Mouse (Mus musculus) T-helper 17 cell (primary cell): ENCODE measurements at regions not wholly inside any gene's neighbourhood (a gene's known extent, or its start where the extent isn't known, plus 50 kb on each side); places are given as distances from the start of the nearest gene placed in this dataset.

ENCODE experiments used
- in situ Hi-C, 2 experiments: fragments of 300-600 bp; cut with MboI, MseI; formaldehyde crosslinking; loops; 1 replicate in 1 of 2; 2 replicates in 1 of 2; pipeline ENCODE4 v1.15.1; 2025; ENCODE audit warnings: high pct_unique_total_duplicates in 2 of 2

DNA sequence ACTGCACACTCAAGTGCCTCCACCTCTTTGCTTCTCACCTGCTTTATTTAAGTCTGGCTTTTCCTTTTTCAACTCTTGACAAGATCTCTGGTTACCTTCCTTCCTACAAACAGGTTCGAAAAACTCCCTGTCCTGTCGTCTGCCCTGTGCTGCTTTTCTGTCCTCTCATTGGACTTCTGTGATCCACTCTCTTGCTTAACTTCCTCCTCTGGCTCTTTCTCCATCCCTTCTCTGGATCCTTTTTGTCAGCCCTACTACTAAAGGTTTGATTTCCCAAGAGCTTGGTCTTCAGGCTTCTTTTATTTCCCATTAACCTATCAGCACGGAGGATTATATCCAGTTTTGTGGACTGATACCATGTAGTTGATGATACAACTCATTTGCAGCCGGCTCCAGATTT, 149.8 kb downstream of the Satb1 start:
- in situ Hi-C loops = no loop called here

DNA sequence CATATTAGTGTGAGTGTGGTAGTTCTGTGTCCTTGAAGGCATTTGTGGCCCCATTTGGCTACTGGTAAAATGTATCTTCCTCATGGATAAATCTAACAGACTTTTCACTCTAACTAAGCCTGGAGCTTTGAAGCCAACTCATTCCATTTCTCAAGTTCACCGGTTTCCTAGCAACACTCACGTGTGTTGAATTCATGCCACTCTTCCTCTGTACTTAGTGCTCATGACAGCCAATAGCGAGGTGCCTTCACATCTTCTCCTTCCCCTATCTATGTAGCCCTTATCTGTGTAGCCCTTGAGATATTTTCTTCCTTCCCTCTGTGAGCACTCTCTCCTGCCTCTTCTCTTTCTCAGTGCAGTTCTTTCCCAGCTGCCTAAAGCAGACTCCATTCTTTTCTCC, 150.7 kb downstream of the Satb1 start:
- in situ Hi-C loops = no loop called here

DNA sequence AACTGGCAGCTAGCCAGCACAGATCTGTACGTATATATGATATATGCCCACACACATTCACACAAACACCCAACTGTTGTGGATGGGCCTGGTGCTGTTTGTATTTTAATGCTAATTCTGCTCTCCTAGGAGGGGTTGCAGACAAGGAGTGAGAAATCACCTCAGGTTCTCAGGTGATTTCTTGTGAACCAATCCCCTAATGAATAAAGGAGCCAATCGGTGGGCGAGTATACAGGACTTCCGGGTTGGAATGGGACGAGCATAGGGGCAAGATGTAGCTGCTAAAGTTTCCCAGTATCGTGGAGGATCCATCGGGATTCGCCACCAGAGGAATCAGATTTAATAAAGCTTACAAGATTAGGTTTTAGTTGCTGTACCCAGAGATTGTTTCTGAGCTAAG, 155.6 kb downstream of the Satb1 start:
- in situ Hi-C loops = no loop called here

DNA sequence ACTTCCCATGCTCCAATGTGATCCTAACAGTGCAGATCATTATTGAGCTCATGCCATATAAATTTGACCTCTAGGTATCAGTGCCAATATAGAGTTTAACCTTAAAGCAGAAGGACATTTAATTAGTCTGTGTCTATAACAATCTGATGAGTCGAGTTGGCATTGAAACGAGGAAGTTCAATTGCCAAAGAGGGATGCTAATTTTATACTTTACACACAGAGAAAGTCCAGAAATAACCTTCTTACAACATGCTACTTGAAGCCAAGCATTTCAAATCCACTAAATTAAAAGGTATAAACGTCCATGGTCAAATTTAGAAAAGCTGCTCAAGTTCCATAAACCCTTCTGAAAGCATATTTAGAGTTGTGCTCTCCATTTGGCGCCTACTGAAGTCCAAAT, 174.7 kb downstream of the Satb1 start:
- in situ Hi-C loops = no loop called here

DNA sequence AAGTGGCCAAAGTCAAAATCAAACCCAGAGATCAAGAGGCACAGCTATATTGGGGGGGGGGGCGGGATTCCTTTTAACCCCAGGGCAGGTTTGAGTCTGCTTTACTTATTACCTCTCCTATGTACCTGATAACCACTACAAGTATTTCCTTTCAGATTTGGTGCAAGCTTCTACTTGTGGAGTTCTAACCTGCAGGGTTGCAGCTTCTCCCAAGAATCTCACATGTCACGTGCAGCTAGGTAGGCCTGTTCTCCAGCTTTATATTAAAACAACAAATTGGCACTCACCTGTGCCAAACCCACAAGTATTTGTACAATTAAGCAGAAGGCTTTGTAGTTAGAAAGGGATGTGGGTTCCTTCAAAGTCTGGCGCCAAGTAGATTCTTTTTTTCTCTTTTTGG, 179.2 kb downstream of the Satb1 start:
- in situ Hi-C loops = no loop called here

DNA sequence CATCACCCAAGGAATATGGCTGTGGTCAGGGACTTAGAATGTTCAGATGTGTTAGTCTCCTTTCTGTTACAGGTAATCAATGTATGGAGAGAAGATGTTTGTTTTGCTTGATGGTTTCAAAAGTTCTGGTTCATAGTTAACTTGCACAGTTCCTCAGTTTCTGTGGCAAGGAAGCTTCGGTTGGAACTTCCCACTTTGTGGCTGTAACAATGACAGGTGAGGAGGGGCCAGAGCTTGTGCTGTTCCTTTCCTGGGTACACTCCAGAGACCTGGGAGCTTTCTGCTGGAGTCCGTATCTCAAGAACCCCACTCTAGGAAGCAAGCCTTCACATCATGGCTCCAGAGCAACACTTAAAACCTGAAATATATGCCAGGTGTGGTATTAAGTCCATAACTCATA, 181.2 kb downstream of the Satb1 start:
- in situ Hi-C loops = no loop called here

DNA sequence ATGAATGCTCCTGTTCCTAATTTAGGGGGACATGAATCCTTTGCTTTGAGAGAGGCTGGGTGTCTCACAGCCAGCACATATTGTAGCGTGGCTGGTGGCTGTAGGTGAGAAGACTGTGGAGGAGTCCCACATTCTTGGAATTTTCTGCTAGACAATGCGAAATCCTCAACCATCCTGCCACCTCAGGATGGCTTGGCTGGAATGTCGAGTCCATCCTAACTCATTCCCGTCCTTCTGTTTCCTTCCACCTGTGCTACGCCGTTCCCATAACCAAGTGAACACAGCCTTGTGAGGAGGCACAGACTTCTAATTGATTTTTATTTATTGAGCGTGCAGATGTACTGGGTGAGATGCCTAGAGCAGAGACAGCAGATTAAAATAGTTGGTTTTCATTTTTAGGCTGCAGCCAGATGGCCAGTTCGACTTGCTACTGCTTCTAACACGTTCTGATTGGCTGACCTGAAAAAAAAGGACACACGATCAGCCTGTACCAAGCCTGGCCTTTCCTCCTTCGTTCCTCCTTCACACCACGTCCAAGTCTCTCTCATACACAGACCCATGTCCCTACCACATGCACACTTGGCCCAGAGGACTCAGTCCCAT, 183.8 kb downstream of the Satb1 start:
- in situ Hi-C loops = no loop called here

DNA sequence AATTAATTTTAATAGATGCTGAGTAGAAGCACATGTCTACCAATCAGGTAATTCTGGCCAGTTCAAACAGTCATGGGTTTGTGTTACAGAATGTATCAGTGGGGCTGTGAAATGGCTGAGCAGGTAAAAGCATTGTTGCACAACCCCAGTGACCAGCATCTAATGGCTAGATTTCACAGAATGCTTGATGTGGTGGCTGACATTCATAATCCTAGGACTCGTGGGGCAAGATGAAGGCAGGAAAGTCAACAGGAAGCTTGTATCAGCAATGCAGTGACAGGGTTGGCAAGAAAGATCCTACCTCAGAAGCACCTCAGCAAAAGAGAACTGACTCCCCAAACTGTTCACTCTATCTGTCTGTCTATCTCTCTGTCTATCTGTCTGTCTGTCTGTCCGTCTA, 186.7 kb downstream of the Satb1 start:
- in situ Hi-C loops = no loop called here

DNA sequence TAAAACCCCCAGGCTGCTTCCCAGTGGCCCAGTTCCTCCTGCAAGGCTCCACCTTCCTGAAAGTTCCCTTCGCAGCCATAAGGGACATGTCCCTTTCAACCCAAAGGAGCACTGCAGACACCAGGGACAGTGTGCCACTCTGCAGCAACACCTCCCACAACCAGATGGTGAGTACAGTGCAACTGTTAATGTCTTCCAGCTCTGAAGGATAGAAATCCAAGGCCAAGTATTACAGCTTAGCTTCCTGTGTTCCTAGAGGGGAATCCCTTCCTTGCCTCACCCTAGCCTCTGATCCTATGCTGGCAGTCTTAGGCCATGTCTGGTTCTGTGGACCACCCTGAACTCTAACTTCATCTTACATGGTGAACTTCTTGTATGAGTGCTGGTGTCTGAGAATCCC, 187.2 kb downstream of the Satb1 start:
- in situ Hi-C loops = no loop called here

DNA sequence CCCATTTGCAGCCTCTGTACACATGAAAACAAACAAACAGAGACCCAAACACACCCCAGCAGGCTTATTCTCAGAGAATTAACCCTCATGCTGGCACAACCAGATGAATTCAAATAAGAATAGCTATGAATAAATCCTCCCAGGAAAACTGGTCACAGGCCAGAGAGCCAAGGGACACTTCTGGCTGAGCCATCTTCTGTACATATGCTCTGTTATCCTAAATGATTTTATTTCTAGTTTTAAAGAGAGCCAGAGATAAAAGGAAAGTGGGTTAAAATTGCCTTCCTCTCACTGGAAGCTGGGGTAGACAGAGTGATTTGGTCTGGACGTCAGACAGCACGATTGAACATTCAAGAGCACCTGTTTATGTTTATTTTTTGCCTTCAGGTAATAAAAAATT, 190.4 kb downstream of the Satb1 start:
- in situ Hi-C loops = no loop called here

DNA sequence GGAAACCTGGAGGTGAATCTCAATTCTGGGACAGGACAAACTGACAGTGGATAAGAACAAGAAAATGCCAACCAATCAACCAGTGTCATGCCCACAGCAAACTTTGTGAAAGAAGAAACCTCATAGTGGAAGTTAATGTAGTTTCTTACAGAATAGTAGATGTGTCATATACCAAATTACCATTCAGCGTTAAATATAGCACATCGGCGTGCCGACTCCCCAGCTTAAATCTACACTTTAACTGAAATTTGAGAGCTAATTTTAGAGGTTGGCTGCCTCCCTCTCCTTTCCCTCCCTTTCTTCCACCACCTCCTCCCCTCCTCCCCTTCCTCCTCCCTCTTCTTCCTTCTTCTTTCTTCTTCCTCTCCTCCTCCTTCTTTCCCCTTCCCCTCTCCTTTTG, 197.2 kb downstream of the Satb1 start:
- in situ Hi-C loops = no loop called here

DNA sequence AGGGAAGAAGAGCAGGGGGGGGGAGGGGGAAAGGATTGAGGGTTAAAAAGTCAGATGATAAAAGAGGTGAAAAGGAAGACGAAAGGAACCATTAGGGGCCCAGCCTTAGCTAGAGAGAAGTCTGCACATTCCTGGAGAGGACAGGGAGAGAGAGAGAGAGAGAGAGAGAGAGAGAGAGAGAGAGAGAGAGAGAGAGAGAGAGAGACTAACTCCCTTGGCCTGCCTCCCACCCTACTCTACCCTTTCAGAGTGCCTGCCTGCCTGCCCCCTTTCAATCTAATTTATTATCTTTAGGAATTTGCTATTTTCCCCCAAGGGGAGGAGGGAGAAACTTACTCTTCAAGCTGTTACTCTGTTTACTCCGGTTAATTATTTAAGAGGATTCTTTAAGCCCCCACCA, 201.5 kb downstream of the Satb1 start:
- in situ Hi-C loops = no loop called here

DNA sequence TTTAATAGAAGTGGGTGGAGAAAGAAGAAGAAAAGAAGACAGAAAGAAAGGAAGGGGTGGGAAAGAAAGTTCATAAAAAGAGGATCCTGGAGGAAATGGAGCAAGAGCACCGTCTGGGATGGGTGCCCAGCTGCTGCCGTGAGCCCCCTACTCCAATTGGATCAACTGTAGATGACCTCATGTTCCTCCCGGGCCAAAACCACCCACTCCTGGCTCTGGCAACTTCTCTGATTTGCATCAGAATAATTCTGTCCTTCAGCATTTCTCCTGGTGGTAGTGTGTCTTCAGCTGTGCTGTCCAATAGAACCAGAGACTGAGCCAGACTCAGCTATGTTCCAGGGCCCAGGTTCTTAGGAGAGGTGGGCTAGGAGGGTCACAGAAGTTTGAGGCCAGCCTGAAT, 212.6 kb downstream of the Satb1 start:
- in situ Hi-C loops = no loop called here

DNA sequence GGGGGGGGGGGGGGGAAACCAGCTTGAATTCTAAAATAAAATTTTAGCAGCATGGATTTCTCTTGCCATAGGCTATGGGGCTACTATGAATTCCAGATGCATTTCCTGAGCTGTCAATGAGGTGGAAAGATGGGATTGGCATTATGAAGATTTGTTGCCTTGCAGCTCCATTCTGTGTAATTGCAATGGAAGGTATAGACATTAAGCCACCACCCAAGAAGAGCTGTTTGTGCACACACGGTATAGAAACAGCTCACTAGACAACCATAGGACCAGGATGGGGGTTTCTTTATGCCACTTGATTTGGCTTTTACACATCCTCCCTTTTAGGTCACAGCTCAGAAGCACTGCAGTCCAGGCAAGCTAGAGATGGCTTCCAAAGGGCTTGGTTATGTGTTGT, 247.8 kb downstream of the Satb1 start:
- in situ Hi-C loops = no loop called here

DNA sequence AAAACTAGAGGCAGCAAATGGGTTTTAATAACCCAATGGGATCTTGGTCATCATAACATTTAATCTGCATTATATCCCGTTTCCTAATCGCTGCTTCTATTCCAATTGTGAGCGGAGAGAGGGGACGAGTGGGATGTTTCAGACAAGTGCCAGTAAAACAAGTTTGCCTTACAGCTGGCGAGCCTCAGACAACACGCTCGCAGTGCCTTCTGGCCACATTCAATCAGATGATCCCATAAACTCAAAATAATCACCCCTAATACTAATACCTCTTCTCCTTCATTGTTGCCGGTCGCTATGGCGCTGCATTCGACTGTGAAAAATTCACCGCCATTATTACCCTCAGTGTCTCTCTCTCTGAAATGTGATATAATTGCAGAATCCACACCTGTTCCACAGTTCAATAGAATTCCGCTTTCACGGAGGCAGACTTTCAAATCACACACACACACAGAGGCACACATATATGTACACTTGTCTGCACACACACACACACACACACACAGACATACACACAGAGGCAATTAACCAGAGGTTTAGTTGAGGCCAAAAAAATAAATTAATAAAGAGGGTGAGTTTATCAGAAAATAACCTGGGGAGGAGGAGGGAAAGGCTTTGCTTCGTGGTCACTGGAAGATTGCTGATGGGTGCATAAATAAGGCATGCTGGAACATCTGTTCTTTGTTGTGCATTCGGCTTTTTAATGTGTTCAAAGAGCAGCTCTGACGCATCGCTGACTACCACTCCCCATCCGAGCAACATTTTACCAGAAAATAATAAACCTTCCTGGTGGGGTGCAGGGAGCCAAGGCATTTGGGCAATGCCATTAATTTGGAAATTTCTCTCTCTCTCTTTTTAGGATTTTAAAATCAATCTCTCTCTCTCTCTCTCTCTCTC, 248.9 kb downstream of the Satb1 start:
- in situ Hi-C loops = no loop called here

DNA sequence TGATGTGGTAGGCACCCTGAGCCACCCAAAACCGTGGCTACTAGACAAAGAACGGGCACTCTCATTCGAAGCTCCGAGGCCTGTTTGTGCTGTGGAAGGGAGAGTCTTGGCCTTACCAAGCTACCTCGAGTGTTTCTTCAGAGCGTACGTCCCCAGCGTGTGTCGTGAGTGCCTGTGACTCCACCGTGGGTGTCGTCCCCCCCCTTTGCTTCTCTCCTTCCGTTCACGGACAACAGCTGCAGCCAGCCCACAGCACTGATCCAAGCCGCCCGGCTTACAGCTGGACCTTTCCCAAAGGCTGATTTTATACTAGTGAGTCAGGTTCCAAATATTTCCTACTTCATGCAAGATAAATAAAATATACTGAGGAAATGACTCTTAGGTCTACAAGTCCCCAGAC, 249.8 kb downstream of the Satb1 start:
- in situ Hi-C loops = no loop called here

DNA sequence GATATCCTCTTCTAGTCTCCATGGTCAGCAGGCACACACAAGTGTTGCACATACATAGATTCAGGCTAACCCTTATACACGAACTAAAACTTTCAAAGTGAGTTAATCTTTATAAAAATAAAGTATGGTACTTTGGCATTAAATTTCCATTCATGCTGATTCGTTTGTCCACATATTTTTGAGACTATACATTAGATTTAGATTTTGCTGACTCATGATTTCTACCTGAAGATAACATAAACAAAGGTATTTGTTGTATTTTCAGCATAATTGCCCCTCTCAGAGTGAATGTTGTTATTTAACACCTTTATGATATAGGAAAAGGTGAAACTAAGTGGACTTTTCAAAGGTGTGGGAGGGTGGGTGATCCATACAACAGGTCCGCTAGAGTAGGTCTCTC, 277.2 kb downstream of the Satb1 start:
- in situ Hi-C loops = no loop called here

DNA sequence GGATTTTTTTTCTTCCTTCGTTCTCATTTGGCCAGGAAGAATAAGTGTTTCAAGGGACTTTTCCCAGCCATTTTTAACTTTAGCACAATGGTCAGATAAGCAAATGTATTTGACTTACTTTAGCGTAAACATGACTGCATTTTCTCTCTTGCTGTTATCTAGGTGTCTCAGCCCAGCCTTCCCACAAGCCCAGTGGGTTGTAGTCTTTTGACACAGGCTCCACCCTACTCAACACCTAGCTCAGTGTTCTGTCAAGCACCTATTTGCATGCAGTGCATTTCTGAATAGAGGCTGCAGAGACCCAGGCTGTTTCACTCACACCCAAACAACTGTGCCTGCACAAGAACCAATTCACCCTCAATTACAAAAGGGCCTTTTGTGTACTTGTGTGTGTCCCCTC, 278.6 kb downstream of the Satb1 start:
- in situ Hi-C loops = no loop called here

DNA sequence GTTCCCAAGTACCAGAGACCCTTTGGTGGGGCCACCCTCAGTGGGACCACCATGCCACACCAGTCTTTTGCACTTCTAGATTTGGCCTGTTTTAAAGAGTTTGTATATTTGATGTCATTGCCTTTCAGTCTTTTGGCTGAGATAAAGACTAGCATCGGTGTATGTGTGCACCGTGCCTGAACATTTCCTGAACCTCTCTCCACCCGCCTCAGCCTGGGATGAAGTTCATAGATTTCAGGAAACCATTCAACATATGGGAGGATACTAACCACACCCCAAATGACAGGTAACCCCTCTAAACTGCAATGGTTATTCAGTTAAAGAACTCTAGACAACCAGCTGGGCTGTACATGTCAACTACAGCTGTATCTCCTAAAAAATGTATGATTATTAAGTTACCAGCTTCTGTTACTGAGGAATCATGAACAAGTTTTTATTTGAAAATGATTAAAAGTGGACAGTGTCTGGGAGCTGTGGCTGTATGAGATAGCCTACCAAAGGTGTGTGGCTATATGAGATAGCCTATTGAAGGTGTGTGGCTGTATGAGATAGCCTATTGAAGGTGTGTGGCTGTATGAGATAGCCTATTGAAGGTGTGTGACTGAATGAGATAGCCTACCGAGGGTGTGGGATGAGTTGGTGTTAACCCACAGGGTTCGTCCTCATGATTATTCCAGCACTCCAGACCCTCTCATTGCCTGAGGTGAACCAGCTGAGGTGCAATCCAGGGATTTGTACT, 280.6 kb downstream of the Satb1 start:
- in situ Hi-C loops = no loop called here

DNA sequence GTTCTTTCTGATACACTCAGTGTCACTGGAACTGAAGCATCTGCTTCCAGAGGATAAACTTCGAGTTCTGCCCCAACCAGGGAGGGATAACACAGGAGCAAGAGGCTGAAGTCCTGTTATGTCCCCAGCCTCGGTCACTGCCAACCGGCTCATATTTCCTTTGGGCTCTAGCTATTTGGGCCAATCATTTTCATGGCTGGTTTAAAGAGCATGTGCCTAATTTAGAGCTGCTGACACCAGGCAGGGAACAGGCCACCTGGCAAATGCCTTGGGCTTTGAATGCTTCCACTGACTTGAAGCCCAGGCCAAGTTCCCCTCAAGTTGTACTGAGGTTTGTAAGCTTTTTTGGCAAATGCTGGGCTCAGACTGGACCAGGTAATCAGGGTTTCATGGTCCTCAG, 286.1 kb downstream of the Satb1 start:
- in situ Hi-C loops = no loop called here

DNA sequence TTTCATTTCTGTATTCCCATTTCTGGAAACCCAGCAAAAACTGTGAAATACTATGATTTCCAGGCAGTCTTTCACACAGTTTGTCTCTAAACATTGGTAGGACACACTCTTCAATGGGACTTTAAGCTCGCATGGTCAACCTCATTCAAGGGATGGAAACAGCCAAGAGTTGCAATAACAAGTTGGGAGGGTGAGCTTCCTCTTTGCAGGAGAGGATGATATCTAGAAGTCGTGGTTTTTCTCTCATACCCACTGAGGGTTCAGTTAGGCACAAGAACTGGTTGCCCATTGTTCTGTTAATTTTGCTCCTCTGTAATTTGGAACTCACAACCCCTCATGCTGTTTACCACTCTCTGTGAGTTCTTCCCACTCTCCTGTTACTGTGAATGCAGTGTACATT, 290.5 kb downstream of the Satb1 start:
- in situ Hi-C loops = no loop called here

DNA sequence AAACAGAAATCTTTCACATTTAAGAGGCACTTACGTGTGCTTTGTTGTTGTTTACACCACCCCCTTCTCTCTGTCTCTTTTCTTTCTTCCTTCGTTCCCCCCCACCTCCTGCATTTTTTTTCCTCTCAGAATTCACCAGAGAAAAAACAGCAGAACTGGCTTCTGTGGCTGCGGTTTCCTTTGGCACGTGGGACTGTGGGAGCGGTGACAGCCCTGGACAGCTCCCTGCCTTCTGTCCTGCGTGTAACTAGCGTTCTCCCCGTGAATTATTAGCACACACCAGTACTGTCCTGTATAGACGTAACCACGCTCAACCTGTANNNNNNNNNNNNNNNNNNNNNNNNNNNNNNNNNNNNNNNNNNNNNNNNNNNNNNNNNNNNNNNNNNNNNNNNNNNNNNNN, 298.4 kb downstream of the Satb1 start:
- in situ Hi-C loops = loop anchor here in 1 of 2 experiments (10.0 kb wide), 1 partner anchor 1550 kb away; no protein-coding TSS in a partner anchor

DNA sequence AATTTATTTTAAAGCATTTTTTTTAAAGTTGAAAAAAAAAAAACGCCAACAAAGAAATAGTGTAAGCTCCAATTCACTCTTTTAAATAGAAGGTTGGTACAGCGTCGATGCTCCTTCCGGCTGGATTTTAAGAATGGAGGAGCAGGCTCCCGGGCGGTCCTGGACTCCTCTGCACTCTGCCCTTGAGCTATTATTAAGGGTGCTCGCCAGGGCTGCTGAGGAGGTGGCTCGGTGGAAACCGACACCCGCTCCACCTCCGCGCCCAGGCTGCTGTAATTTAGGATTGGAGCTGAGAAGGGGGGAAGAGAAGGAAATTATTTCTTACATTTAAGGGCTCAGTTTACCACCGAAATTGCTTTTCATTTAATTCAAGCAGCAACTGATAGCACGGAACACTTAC, 298.8 kb downstream of the Satb1 start:
- in situ Hi-C loops = loop anchor here in 1 of 2 experiments (10.0 kb wide), 1 partner anchor 1551 kb away; no protein-coding TSS in a partner anchor
